Mouse (Mus musculus): ENCODE results near the gene Uvssa.

The Uvssa gene

GRCm38 (mm10) chr5:33442927-33443710 is 64.8 kb downstream of the Uvssa start:
- DNase-seq (ENCODE audit: low spot score in 2 of 2): peak in 1 of 2 experiments; percentile 48

- no peak for DNase-seq (ENCODE audit: low spot score in 2 of 2)
These were observed 65.4 kb downstream of the Uvssa start for GRCm38 (mm10) chr5:33443794-33444193.

GRCm38 (mm10) chr5:33455737-33456136 is 77.4 kb downstream of the Uvssa start:
- DNase-seq (ENCODE audit: low spot score in 2 of 2): no peak

GRCm38 (mm10) chr5:33458132-33458622 is 79.8 kb downstream of the Uvssa start:
- DNase-seq (ENCODE audit: low spot score in 2 of 2): no peak

- DNase-seq (ENCODE audit: low spot score in 2 of 2): no peak
These were observed 80.8 kb downstream of the Uvssa start for GRCm38 (mm10) chr5:33459111-33459510.

GRCm38 (mm10) chr5:33464390-33464789 is 86.0 kb downstream of the Uvssa start:
- no peak for DNase-seq (ENCODE audit: low spot score in 2 of 2)

- DNase-seq (ENCODE audit: low spot score in 2 of 2): no peak
These were observed 87.1 kb downstream of the Uvssa start for GRCm38 (mm10) chr5:33465464-33465863.

Measured in spleen, postnatal 14 days (tissue).